In the genomic region with DNA sequence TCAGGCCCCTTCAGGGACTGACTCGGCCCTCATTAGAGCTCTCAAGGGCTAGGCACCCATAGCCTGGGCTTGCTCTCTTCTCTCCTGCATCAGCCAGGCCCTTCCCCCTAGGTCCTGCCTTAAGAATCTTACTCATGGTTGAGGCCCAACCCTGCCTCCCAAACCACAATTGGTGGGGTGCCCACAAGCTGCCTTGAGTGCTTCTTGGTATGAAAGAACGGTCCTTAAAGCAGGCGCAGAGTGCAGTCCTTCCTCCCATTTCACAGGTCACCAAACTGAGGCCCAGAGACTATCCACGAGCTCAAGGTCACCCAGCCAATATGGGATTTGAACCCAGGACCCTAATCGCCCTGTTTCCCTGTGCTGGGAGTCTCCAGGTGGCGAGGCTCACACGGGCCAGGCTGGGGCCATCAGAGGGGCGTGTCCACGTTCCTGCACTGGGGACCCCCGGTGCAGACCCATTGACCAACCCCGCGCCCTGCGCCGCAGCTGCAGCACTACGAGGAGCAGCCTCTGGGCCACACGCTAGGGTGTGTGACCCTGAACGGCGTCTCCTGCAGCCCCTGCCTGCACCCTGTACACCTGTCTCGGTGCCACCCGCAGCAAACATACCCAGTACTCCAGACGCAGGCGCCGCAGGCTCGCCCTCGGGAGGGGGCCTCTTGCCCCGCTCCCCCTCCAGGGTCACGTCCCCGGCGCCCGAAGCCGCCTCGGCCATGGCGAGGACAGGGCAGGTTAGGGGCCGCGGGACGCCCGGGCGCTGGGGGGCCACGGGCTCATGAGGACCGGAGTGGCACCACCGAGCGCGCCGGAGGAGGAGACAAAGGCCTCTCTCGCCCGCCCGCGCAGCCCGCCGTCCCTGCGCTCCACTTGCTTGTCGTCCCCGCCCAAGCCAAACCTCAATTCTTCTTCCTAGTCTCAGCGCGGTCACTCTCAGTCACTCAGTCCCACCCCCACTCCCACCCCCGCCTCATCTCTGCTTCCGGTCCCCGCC, we compare ENCODE assay signal across 8 mouse cellular contexts. TPM values are rescaled to one million over a fixed set of nuclear protein-coding genes. Genes with fewer than 3 reads are reported as not detected.
DNase-seq lines count a peak whose midpoint lies in the region; ATAC-seq and TF ChIP-seq lines count a peak whose summit lies in the region.

Ano8 (minus strand) TSS at position 822 of the 994 bp plus-strand sequence.

- no peaks in the 10 kb centered on the region for H3K9me3 ChIP-seq in hindbrain, embryonic 16.5 days (ENCODE audit: control insufficient read depth, low read length)

- no peak for TF ChIP-seq CTCF in left cerebral cortex, adult 2 months (IDR thresholded peaks at IDR 0.05)

- peak within 1 kb of the TSS; percentile 82 for H3K27ac ChIP-seq in hindbrain, embryonic 16.5 days (ENCODE audit: low read depth, low read length)
- H3K27ac ChIP-seq in left cerebral cortex, adult 2 months = peak within 1 kb of the TSS; percentile 85
- no peak within 1 kb of the TSS for H3K27ac ChIP-seq in macrophage

- H3K36me3 ChIP-seq in hindbrain, embryonic 16.5 days (ENCODE audit: control insufficient read depth, insufficient read depth, low read length) = peaks cover 14% of the 10 kb centered on the region
- peaks cover 3% of the 10 kb centered on the region; the same call in 1 of the 2 replicates for H3K36me3 ChIP-seq in macrophage (ENCODE audit: inconsistent target)

- intact Hi-C loops in left cerebral cortex, adult 2 months (cut with DNase I) = loop anchor here (1.0 kb wide), 1 partner anchor 21 kb away; the partner anchor contains the start of gene Mrpl34

- DNase-seq in R1 (ENCODE audit: low read depth, low spot score) = peak; percentile 91
- peak; percentile 90 to 91 for DNase-seq in cerebellum, postnatal 14 days
- peak; percentile 69 to 79 for DNase-seq in gastrocnemius, adult 8-10 months (ENCODE audit: low spot score in 2 of 2)
- DNase-seq in left cerebral cortex, adult 2 months (ENCODE audit: extremely low spot score in 1 of 2, low spot score in 2 of 2) = peak; percentile 86 to 87
- DNase-seq in retina, postnatal 7 days (ENCODE audit: low read depth, low spot score) = peak; percentile 88
- peak; percentile 66 for DNase-seq in urinary bladder, adult 2 months (ENCODE audit: low spot score)

- H3K4me1 ChIP-seq in hindbrain, embryonic 16.5 days (ENCODE audit: control insufficient read depth, insufficient read depth, low read depth, low read length) = peaks cover 31% of the 10 kb centered on the region

- ATAC-seq in hindbrain, embryonic 16.5 days = peak; percentile 83

- whole genome bisulfite sequencing in hindbrain, embryonic 16.5 days = 5% methylated on average over 54 of the region's 58 CpGs
- 6% methylated on average over 53 of the region's 58 CpGs for WGBS in macrophage (ENCODE audit: missing documents)

- H3K4me3 ChIP-seq in hindbrain, embryonic 16.5 days (ENCODE audit: low read length) = peak within 1 kb of the TSS; percentile 88
- peak within 1 kb of the TSS; percentile 73 for H3K4me3 ChIP-seq in left cerebral cortex, adult 2 months
- peak within 1 kb of the TSS; percentile 27 for H3K4me3 ChIP-seq in macrophage (ENCODE audit: inconsistent target)

- peaks cover 12% of the 10 kb centered on the region for H3K79me2 ChIP-seq in macrophage (ENCODE audit: inconsistent target)

- H3K4me2 ChIP-seq in hindbrain, embryonic 16.5 days (ENCODE audit: low read length) = peak within 1 kb of the TSS; percentile 84

- H3K27me3 ChIP-seq in hindbrain, embryonic 16.5 days (replicated peaks; ENCODE audit: control insufficient read depth, insufficient read depth, low read length) = no peaks in the 10 kb centered on the region

- H3K9ac ChIP-seq in hindbrain, embryonic 16.5 days (ENCODE audit: low read depth, low read length) = peak within 1 kb of the TSS; percentile 97

RNA-seq across cellular contexts. Expression of gene Ano8, which starts in this region (rescaled TPM):
- 10 to 100 TPM; 15.4 to 16.5 (median 15.9) TPM for total RNA-seq in gastrocnemius, adult 8-10 months (2022)
- 2.3 and 4.5 TPM in 2 replicates for polyA plus RNA-seq in hindbrain, embryonic 16.5 days (2015; fragmentation: Nextera tagmentation; extraction: Ambion mirVana)
- total RNA-seq in left cerebral cortex, adult 2 months (2021) = 10 to 100 TPM; 62.5 to 64.0 TPM
- total RNA-seq in macrophage (2018; cell fraction: chromatin; rRNA removed) = 10 to 100 TPM in 25 of 26 experiments, 1 to 10 TPM in 1; 8.5 to 42.4 (median 23.5) TPM
- 1 to 10 TPM; 4.7 to 9.2 (median 6.8) TPM for total RNA-seq in macrophage (2018; cell fraction: cytosol; rRNA removed)
- total RNA-seq in macrophage (2018; cell fraction: nucleus; rRNA removed) = 10 to 100 TPM in 23 of 26 experiments, 1 to 10 TPM in 3; 7.0 to 31.2 (median 19.1) TPM
- 3.4 to 7.2 TPM (median 6.4 TPM) in 3 replicates for polyA plus RNA-seq in macrophage (2018)
- polyA plus RNA-seq in urinary bladder, adult 2 months (2012; rRNA removed) = 22.1 and 23.9 TPM in 2 replicates

Comparison
In these comparisons a context has a peak if more than half of its experiments do, and no peak if none do; other contexts are left out.
1. H3K4me3 ChIP-seq: peak in every context shown above with its lines; median percentile 88 in hindbrain, embryonic 16.5 days; 73 in left cerebral cortex, adult 2 months; 27 in macrophage.